Mouse (Mus musculus) megakaryocyte, embryonic 14.5 days (primary cell): Measurements from ENCODE around the gene Msrb1. TPM values are rescaled to one million over a fixed set of nuclear protein-coding genes. Genes with fewer than 3 reads are reported as not detected.

Source experiments
- H3K27me3 ChIP-seq: replicated peaks from 2 replicates; pipeline ENCODE3; 2012; ENCODE audit warnings: inconsistent platforms
- H3K36me3 ChIP-seq: replicated peaks from 2 replicates; pipeline ENCODE3; 2012; ENCODE audit warnings: low read length, inconsistent platforms, mixed read lengths
- H3K4me1 ChIP-seq: 2 replicates; pipeline ENCODE4 v1.6.1; 2012; ENCODE audit warnings: inconsistent platforms
- H3K4me3 ChIP-seq: replicated peaks from 2 replicates; pipeline ENCODE3; 2012; ENCODE audit warnings: moderate library complexity, mild to moderate bottlenecking, inconsistent platforms
- H3K9me3 ChIP-seq: 2 replicates; pipeline ENCODE4 v1.6.1; 2012; ENCODE audit warnings: inconsistent platforms
- FLI1 ChIP-seq: IDR thresholded peaks from 2 replicates; pipeline ENCODE4 v1.6.1; 2012; ENCODE audit warnings: low read length, inconsistent platforms, mixed read lengths
- GATA1 ChIP-seq: IDR thresholded peaks from 3 replicates; pipeline ENCODE4 v1.6.1; 2012; ENCODE audit warnings: mixed read lengths, low read length, inconsistent platforms, borderline replicate concordance
- polyA plus RNA-seq: library from polyadenylated mRNA; stranded (reverse); fragments of >175 nt; gene quantifications from 2 replicates; pipeline ENCODE4 v1.2.3, GENCODE M21; 2012; ENCODE audit warnings: low replicate concordance; ENCODE audit not compliant: insufficient read depth

Msrb1 gene
- polyA plus RNA-seq, 1 experiment, result 40.5 TPM

DNA sequence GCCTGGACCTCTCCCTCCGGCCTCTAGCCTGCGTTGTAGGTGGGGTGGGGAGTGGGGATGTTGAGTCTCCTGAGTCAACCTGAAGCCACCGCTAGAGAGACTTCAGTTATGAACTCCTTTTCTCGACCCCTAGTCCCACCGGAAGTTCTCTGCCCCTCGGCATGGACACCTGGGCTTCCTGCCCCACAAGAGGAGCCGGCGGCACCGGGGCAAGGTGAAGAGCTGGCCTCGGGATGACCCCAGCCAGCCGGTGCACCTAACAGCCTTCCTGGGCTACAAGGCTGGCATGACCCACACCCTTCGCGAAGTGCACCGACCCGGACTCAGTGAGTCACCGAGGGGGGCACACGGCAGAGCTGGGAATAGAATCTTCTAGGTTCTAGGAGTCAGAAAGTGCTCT, 8.3 kb upstream of the Msrb1 start:
- H3K4me3 ChIP-seq, result no peak overlapping the region
- no peaks in the 10 kb centered on the region for H3K9me3 ChIP-seq
- peaks cover 41% of the 10 kb centered on the region for H3K4me1 ChIP-seq
- H3K36me3 ChIP-seq, result no peaks in the 10 kb centered on the region
- TF ChIP-seq GATA1, result no peak
- no peak for TF ChIP-seq FLI1
- peaks cover 5% of the 10 kb centered on the region for H3K27me3 ChIP-seq

DNA sequence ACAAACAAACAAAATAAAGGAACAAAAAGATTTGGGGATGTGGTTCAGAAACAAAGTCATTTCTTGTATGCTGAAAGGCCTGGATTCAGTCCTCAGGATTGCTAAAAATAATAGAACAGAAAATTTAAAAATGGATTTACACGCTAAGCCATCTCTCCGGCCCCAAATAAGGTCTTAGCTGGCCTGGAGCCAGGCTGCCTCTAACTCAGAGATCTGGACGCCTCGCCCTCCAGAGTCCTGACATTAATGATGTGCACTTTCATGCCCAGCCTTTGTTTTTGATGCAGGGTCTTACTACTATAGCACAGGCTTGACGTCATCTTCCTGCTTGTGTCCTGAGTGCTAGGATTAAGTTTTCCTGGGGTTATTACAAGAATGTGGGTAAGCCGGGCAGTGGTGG, 7.4 kb upstream of the Msrb1 start:
- TF ChIP-seq GATA1 (no peak), FLI1 (no peak)
- Histone ChIP-seq H3K4me1 (peaks cover 35% of the 10 kb centered on the region), H3K4me3 (no peak overlapping the region), H3K9me3 (no peaks in the 10 kb centered on the region), H3K36me3 (no peaks in the 10 kb centered on the region), H3K27me3 (peaks cover 5% of the 10 kb centered on the region)

DNA sequence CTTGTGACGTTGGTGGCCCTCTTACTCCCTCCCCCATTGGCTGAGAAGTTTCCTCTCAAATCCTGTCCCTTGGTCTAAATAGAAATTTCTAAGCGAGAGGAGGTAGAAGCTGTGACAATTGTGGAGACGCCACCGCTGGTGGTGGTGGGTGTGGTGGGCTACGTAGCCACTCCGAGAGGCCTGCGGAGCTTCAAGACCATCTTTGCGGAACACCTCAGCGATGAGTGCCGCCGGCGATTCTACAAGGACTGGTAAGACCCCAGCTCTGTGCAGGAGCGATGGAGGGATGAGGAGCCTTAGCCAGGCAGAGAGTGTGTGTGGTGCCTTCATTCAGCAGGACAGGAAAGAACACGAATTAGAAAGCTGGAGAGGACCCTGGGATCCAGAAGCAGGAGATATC, 5.7 kb upstream of the Msrb1 start:
- H3K9me3 ChIP-seq, result no peaks in the 10 kb centered on the region
- H3K27me3 ChIP-seq, result peaks cover 5% of the 10 kb centered on the region
- H3K4me3 ChIP-seq, result no peak overlapping the region
- no peaks in the 10 kb centered on the region for H3K36me3 ChIP-seq
- no peak for TF ChIP-seq FLI1
- TF ChIP-seq GATA1, result no peak
- H3K4me1 ChIP-seq, result peaks cover 40% of the 10 kb centered on the region

DNA sequence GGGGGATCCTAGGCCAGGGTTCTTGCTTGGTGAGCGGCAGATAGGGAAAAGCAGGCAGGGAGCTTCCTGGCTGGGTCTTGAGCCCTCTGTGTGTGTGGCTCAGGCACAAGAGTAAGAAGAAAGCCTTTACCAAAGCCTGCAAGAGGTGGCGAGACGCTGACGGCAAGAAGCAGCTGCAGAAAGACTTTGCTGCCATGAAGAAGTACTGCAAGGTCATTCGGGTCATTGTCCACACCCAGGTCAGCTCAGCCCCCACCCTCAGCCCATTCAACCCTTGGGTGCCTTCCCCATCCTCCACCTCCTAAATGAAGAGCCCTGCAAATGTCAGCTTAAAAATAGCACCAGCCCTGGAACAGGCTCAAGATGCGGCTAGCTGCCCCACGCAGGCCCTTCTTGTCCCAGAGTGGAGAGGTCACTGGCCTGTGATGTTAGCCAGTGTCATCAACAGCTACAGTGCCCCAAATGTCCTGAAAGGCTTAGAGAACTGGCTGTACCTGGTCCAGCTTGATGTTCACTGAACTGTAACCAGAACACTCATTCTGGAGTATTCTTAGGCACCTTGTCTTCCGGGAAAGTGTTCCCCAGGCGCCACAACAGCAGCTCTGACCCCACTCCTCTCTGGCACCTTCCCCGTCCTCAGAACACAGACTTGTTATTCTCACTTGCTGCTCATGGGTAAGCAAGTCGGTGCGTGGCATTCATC, 4.1 kb upstream of the Msrb1 start:
- Histone ChIP-seq H3K27me3 (peaks cover 5% of the 10 kb centered on the region), H3K9me3 (no peaks in the 10 kb centered on the region), H3K4me3 (no peak overlapping the region), H3K36me3 (no peaks in the 10 kb centered on the region), H3K4me1 (peaks cover 52% of the 10 kb centered on the region)
- TF ChIP-seq GATA1 (no peak), FLI1 (no peak)

DNA sequence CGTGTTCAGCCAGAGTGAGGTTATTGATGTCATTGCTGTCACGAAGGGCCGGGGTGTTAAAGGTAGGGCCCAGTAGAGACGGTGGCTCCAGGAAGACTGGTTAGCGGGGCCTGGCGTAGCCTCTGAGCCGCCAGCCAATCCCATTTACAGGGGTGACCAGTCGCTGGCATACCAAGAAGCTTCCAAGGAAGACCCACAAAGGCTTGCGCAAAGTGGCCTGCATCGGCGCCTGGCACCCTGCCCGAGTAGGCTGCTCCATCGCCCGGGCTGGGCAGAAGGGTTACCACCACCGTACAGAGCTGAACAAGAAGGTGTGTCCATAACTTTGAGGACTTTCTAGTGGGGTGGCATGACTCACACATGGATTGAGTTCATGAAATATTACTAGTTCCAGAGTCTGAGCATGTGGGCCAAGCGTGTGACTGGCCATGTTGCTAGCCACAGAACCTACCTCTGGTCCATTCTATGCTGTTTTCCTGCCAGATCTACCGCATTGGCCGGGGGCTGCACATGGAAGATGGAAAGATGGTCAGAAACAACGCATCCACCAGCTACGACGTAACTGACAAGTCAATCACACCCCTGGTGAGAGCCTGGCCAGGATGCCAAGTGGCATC, 2.9 kb upstream of the Msrb1 start:
- TF ChIP-seq GATA1 (no peak), FLI1 (no peak)
- Histone ChIP-seq H3K27me3 (peaks cover 2% of the 10 kb centered on the region), H3K4me3 (no peak overlapping the region), H3K4me1 (peaks cover 52% of the 10 kb centered on the region), H3K36me3 (no peaks in the 10 kb centered on the region), H3K9me3 (no peaks in the 10 kb centered on the region)

DNA sequence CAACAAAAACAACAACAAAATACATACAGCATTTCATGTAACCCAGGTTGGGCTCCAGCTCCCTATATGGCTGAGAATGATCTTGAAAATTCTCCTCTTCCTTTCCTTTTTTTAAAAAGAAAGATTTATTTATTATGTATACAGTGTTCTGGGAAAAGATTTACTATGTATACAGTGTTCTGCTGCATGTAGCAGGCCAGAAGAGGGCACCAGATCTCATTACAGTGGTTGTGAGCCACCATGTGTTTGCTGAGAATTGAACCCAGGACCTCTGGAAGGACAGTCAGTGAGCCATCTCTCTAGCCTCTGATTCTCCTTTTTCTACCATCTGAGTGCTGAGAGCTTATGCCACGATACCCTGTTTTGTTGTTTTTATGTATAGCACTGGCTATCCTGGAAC, 1.9 kb upstream of the Msrb1 start:
- Histone ChIP-seq H3K4me1 (peaks cover 56% of the 10 kb centered on the region), H3K4me3 (no peak overlapping the region), H3K36me3 (peaks cover 5% of the 10 kb centered on the region), H3K27me3 (peaks cover 2% of the 10 kb centered on the region), H3K9me3 (no peaks in the 10 kb centered on the region)
- TF ChIP-seq FLI1 (no peak), GATA1 (no peak)

DNA sequence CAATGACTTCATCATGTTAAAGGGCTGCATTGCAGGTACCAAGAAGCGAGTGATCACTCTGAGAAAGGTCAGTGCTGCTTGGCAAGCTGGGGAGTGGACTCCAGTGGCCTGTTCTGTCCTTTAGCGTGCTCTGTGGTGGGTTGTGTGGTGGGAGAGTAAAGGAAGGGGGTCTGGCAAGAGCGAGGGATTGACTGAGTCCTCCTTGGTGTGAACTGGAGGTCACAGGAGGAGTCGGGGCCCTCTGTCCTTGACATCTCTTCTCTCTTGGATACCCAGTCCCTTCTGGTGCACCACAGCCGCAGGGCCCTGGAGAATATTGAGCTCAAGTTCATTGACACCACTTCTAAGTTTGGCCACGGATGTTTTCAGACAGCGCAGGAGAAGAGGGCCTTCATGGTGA, 996 bp upstream of the Msrb1 start:
- Histone ChIP-seq H3K4me1 (peaks cover 53% of the 10 kb centered on the region), H3K27me3 (peaks cover 2% of the 10 kb centered on the region), H3K4me3 (peak overlapping the region; percentile 94), H3K9me3 (no peaks in the 10 kb centered on the region), H3K36me3 (peaks cover 14% of the 10 kb centered on the region)
- TF ChIP-seq GATA1 (no peak), FLI1 (no peak)

DNA sequence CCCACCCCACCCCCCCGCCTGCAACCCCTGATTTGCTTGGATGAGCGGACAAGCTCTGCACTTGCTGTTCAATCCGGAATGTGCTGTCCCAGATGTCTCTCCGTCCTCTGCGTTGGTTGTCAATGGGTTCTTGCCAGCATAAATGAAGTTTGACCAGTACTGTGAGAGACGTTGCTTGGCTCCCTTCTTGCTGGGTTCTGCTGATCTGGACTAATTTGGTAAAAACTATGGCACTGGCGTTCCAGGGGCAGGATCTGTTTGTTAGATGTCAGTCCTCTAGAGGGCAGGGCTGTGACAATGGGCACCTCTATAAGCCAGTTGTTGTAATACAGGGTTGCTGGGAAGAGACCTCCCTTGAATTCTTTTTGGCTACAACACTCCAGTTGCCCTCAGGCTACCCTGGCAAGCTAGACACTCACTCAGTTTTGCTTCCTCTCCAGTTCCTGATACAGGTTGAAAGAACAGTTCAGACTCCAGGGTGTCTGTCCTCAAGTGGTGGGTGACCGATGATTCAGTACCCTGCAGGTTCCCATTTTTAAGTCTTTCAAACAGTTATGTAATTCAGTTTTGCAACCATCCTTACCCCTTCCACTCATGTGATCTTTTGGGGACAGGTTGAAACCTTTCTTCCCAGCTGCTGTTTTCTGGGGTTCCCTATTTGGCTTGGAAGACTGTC, 831 bp downstream of the Msrb1 start:
- H3K36me3 ChIP-seq, result peaks cover 31% of the 10 kb centered on the region
- H3K4me1 ChIP-seq, result peaks cover 43% of the 10 kb centered on the region
- peak overlapping the region; percentile 94 for H3K4me3 ChIP-seq
- peaks cover under 1% of the 10 kb centered on the region for H3K27me3 ChIP-seq
- TF ChIP-seq GATA1 (no peak), FLI1 (no peak)
- no peaks in the 10 kb centered on the region for H3K9me3 ChIP-seq

DNA sequence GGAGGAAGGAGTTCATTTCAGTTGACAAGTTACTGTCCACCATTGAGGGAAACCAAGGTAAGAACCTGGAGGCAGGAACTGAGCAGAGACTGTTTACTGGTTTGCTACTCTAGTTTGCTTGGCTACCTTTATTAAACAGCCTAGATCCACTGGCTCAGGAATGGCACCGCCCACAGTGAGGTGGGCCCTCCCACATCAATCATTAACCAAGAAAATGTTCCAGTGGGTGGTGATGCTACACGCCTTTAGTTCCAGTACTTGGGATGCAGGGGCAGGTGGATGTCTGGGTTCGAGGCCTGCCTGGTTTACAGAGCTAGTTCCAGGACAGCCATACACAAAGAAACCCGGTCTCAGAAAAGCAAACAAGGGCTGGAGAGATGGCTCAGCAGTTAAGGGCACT, 1.8 kb downstream of the Msrb1 start:
- peaks cover 41% of the 10 kb centered on the region for H3K36me3 ChIP-seq
- no peaks in the 10 kb centered on the region for H3K9me3 ChIP-seq
- H3K4me3 ChIP-seq, result peak overlapping the region; percentile 66
- H3K27me3 ChIP-seq, result no peaks in the 10 kb centered on the region
- peaks cover 38% of the 10 kb centered on the region for H3K4me1 ChIP-seq
- TF ChIP-seq GATA1, result no peak
- no peak for TF ChIP-seq FLI1

DNA sequence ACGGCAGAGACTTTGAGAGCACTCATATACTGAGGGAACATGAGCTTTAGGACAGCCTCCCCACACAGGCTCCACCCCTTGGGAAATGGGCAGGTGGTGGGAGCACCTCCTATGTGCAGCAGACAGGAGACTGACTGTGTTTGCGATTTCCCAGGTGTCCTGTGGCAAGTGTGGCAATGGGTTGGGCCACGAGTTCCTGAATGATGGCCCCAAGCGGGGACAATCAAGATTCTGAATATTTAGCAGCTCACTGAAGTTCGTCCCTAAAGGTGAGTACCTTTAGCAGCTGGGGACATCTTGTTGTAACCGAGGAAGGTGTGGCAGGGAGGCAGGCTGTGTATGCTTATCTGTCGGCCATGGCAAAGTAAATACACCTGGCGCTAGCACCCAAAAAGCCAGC, 3.5 kb downstream of the Msrb1 start:
- Histone ChIP-seq H3K27me3 (no peaks in the 10 kb centered on the region), H3K9me3 (no peaks in the 10 kb centered on the region), H3K4me3 (no peak overlapping the region), H3K36me3 (peaks cover 48% of the 10 kb centered on the region), H3K4me1 (peaks cover 42% of the 10 kb centered on the region)
- TF ChIP-seq FLI1 (no peak), GATA1 (no peak)
